Mouse (Mus musculus): Measurements from ENCODE around the gene Tbc1d17. TPM values are rescaled to one million over a fixed set of nuclear protein-coding genes. Genes with fewer than 3 reads are reported as not detected.
A peak's percentile ranks its signal among the peaks of the same experiment; 100 is the strongest.

Tbc1d17 gene
- total and polyA plus RNA-seq, 2 experiments, result 20.2 to 91.6 TPM

- H3K9ac ChIP-seq (ENCODE audit: low read depth, low read length), result no peak overlapping the region
- peaks cover 22% of the 10 kb centered on the region for H3K4me1 ChIP-seq (ENCODE audit: control insufficient read depth, insufficient read depth, low read length)
Observed at GRCm38 (mm10) chr7:44853065-44853464, 4.2 kb upstream of the Tbc1d17 start.

GRCm38 (mm10) chr7:44852259-44853027 lies 3.6 kb upstream of the Tbc1d17 start:
- Histone ChIP-seq H3K27ac (replicated peaks; ENCODE audit: insufficient read depth, low read depth, low read length) (no peak overlapping the region), H3K79me2 (ENCODE audit: control insufficient read depth, insufficient read depth, low read length) (peaks cover 20% of the 10 kb centered on the region; the same call in 1 of the 2 replicates), H3K4me3 (ENCODE audit: insufficient read depth, low read depth, low read length) (no peak overlapping the region), H3K9ac (ENCODE audit: low read depth, low read length) (no peak overlapping the region), H3K27me3 (ENCODE audit: control insufficient read depth, insufficient read depth, low read length) (no peaks in the 10 kb centered on the region), H3K36me3 (ENCODE audit: control insufficient read depth, insufficient read depth, low read length) (no peaks in the 10 kb centered on the region), H3K4me1 (ENCODE audit: control insufficient read depth, insufficient read depth, low read length) (peaks cover 27% of the 10 kb centered on the region)
- no peak for DNase-seq (ENCODE audit: extremely low read depth, low read depth, low spot score)
- TF ChIP-seq CTCF (IDR thresholded peaks at IDR 0.05; ENCODE audit: low read depth, low read length) (no peak), POLR2A (IDR thresholded peaks at IDR 0.05; ENCODE audit: extremely low read depth, insufficient read depth, low read length) (no peak)
- whole genome bisulfite sequencing, result 92% methylated on average over 36 of the region's 36 CpGs

More at GRCm38 (mm10) chr7:44853065-44853464, 4.2 kb upstream of the Tbc1d17 start:
- TF ChIP-seq CTCF (IDR thresholded peaks at IDR 0.05; ENCODE audit: low read depth, low read length), result no peak
- TF ChIP-seq POLR2A (IDR thresholded peaks at IDR 0.05; ENCODE audit: extremely low read depth, insufficient read depth, low read length), result no peak
- Histone ChIP-seq H3K27me3 (ENCODE audit: control insufficient read depth, insufficient read depth, low read length) (no peaks in the 10 kb centered on the region), H3K4me3 (ENCODE audit: insufficient read depth, low read depth, low read length) (no peak overlapping the region), H3K27ac (replicated peaks; ENCODE audit: insufficient read depth, low read depth, low read length) (no peak overlapping the region), H3K36me3 (ENCODE audit: control insufficient read depth, insufficient read depth, low read length) (no peaks in the 10 kb centered on the region), H3K79me2 (ENCODE audit: control insufficient read depth, insufficient read depth, low read length) (peaks cover 19% of the 10 kb centered on the region; the same call in 1 of the 2 replicates)
- DNase-seq (ENCODE audit: extremely low read depth, low read depth, low spot score), result no peak
- WGBS, result 95% methylated on average over 2 of the region's 2 CpGs

- Histone ChIP-seq H3K9ac (ENCODE audit: low read depth, low read length) (no peak overlapping the region), H3K79me2 (ENCODE audit: control insufficient read depth, insufficient read depth, low read length) (peaks cover 21% of the 10 kb centered on the region; the same call in 1 of the 2 replicates), H3K4me3 (ENCODE audit: insufficient read depth, low read depth, low read length) (no peak overlapping the region), H3K27ac (replicated peaks; ENCODE audit: insufficient read depth, low read depth, low read length) (no peak overlapping the region), H3K36me3 (ENCODE audit: control insufficient read depth, insufficient read depth, low read length) (no peaks in the 10 kb centered on the region), H3K4me1 (ENCODE audit: control insufficient read depth, insufficient read depth, low read length) (peaks cover 27% of the 10 kb centered on the region), H3K27me3 (ENCODE audit: control insufficient read depth, insufficient read depth, low read length) (no peaks in the 10 kb centered on the region)
- WGBS, result 89% methylated on average over 12 of the region's 12 CpGs
- no peak for DNase-seq (ENCODE audit: extremely low read depth, low read depth, low spot score)
- TF ChIP-seq POLR2A (IDR thresholded peaks at IDR 0.05; ENCODE audit: extremely low read depth, insufficient read depth, low read length), result no peak
- TF ChIP-seq CTCF (IDR thresholded peaks at IDR 0.05; ENCODE audit: low read depth, low read length), result no peak
Observed at GRCm38 (mm10) chr7:44851625-44852234, 2.9 kb upstream of the Tbc1d17 start.

- 64% methylated on average over 8 of the region's 8 CpGs for WGBS
- TF ChIP-seq POLR2A (IDR thresholded peaks at IDR 0.05; ENCODE audit: extremely low read depth, insufficient read depth, low read length) (no peak), CTCF (IDR thresholded peaks at IDR 0.05; ENCODE audit: low read depth, low read length) (no peak)
- peaks cover 23% of the 10 kb centered on the region for H3K4me1 ChIP-seq (ENCODE audit: control insufficient read depth, insufficient read depth, low read length)
- peaks cover 5% of the 10 kb centered on the region; the same call in 1 of the 2 replicates for H3K36me3 ChIP-seq (ENCODE audit: control insufficient read depth, insufficient read depth, low read length)
- H3K27ac ChIP-seq (replicated peaks; ENCODE audit: insufficient read depth, low read depth, low read length), result peak overlapping the region; percentile 98
- H3K9ac ChIP-seq (ENCODE audit: low read depth, low read length), result peak overlapping the region; percentile 92
- no peaks in the 10 kb centered on the region for H3K27me3 ChIP-seq (ENCODE audit: control insufficient read depth, insufficient read depth, low read length)
- peak overlapping the region; percentile 93 for H3K4me3 ChIP-seq (ENCODE audit: insufficient read depth, low read depth, low read length)
- no peak for DNase-seq (ENCODE audit: extremely low read depth, low read depth, low spot score)
- H3K79me2 ChIP-seq (ENCODE audit: control insufficient read depth, insufficient read depth, low read length), result peaks cover 22% of the 10 kb centered on the region; the same call in 1 of the 2 replicates
Observed at GRCm38 (mm10) chr7:44850789-44851624, 2.1 kb upstream of the Tbc1d17 start.

GRCm38 (mm10) chr7:44850146-44850545 lies 1.3 kb upstream of the Tbc1d17 start:
- Histone ChIP-seq H3K27ac (replicated peaks; ENCODE audit: insufficient read depth, low read depth, low read length) (peak overlapping the region; percentile 98), H3K79me2 (ENCODE audit: control insufficient read depth, insufficient read depth, low read length) (peaks cover 22% of the 10 kb centered on the region; the same call in 1 of the 2 replicates), H3K27me3 (ENCODE audit: control insufficient read depth, insufficient read depth, low read length) (no peaks in the 10 kb centered on the region), H3K36me3 (ENCODE audit: control insufficient read depth, insufficient read depth, low read length) (peaks cover 13% of the 10 kb centered on the region; the same call in 1 of the 2 replicates), H3K9ac (ENCODE audit: low read depth, low read length) (peak overlapping the region; percentile 92), H3K4me3 (ENCODE audit: insufficient read depth, low read depth, low read length) (peak overlapping the region; percentile 93), H3K4me1 (ENCODE audit: control insufficient read depth, insufficient read depth, low read length) (peaks cover 23% of the 10 kb centered on the region)
- TF ChIP-seq CTCF (IDR thresholded peaks at IDR 0.05; ENCODE audit: low read depth, low read length), result no peak
- peak; percentile 55; the same call in 1 of the 2 replicates for TF ChIP-seq POLR2A (IDR thresholded peaks at IDR 0.05; ENCODE audit: extremely low read depth, insufficient read depth, low read length)
- DNase-seq (ENCODE audit: extremely low read depth, low read depth, low spot score), result peak; percentile 52
- WGBS, result under 1% methylated on average over 33 of the region's 33 CpGs

Measured in liver, adult 2 months (tissue).